Mouse (Mus musculus): ENCODE data around the gene Fermt2. TPM values are rescaled to one million over a fixed set of nuclear protein-coding genes. Genes with fewer than 3 reads are reported as not detected.
A peak's percentile ranks its signal among the peaks of the same experiment; 100 is the strongest.

Gene Fermt2
- polyA plus RNA-seq, 1 experiment from 2014 or later = 189 TPM

GRCm38 (mm10) chr14:45434220-45434619 is 95.7 kb downstream of the Fermt2 start:
- no peak for DNase-seq (ENCODE audit: low spot score)

DNA sequence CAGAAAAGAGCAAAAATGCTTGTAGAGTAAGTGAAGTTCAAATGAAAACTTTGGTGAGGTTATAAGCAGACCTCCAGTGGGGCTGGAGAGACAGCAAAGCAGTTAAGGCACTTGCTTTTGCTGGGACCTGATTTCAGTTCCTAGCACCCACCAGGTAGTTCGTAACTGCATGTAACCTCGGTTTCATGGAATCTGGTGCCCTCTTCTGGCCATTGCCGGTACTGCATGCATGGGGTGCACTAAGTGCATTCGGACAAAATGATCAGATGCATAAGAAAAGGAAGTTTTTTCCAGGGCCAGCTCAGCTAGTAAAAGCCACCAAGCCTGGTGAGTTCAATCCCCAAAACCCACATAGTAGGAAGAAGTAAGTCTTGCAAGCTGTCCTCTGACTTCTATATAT is 97.9 kb downstream of the Fermt2 start:
- no peaks in the 10 kb centered on the region for H3K36me3 ChIP-seq (ENCODE audit: control insufficient read depth, insufficient read depth, low read length)
- WGBS = 69% methylated on average over 4 of the region's 4 CpGs
- no peak overlapping the region for H3K27ac ChIP-seq (replicated peaks)
- DNase-seq (ENCODE audit: low spot score) (no peak), ATAC-seq (ENCODE audit: low FRiP score, low TSS enrichment) (no peak)
- H3K9ac ChIP-seq (ENCODE audit: low read length) = no peak overlapping the region
- TF ChIP-seq EP300 (optimal IDR thresholded peaks at IDR 0.05) = no peak
- peak; percentile 63 for TF ChIP-seq CTCF (IDR thresholded peaks at IDR 0.05; ENCODE audit: low read depth)
- no peak overlapping the region for H3K4me2 ChIP-seq (replicated peaks; ENCODE audit: low read depth)
- no peaks in the 10 kb centered on the region for H3K4me1 ChIP-seq (replicated peaks; ENCODE audit: control insufficient read depth, insufficient read depth)
- no peaks in the 10 kb centered on the region for H3K27me3 ChIP-seq (ENCODE audit: control insufficient read depth, insufficient read depth, low read length)
- H3K4me3 ChIP-seq (ENCODE audit: low read depth, low read length) = no peak overlapping the region
- peaks cover 3% of the 10 kb centered on the region; the same call in 1 of the 2 replicates for H3K9me3 ChIP-seq (ENCODE audit: control insufficient read depth, low read length)

More at GRCm38 (mm10) chr14:45434220-45434619, 95.7 kb downstream of the Fermt2 start:
- H3K9ac ChIP-seq (ENCODE audit: low read length) = no peak overlapping the region
- peaks cover 3% of the 10 kb centered on the region; the same call in 1 of the 2 replicates for H3K9me3 ChIP-seq (ENCODE audit: control insufficient read depth, low read length)
- no peak overlapping the region for H3K4me3 ChIP-seq (ENCODE audit: low read depth, low read length)
- no peaks in the 10 kb centered on the region for H3K36me3 ChIP-seq (ENCODE audit: control insufficient read depth, insufficient read depth, low read length)
- H3K27me3 ChIP-seq (ENCODE audit: control insufficient read depth, insufficient read depth, low read length) = no peaks in the 10 kb centered on the region
- ATAC-seq (ENCODE audit: low FRiP score, low TSS enrichment) = no peak
- no peak overlapping the region for H3K4me2 ChIP-seq (replicated peaks; ENCODE audit: low read depth)
- TF ChIP-seq EP300 (optimal IDR thresholded peaks at IDR 0.05) = no peak
- peak; percentile 63 for TF ChIP-seq CTCF (IDR thresholded peaks at IDR 0.05; ENCODE audit: low read depth)
- no peaks in the 10 kb centered on the region for H3K4me1 ChIP-seq (replicated peaks; ENCODE audit: control insufficient read depth, insufficient read depth)
- WGBS = 70% methylated on average over 6 of the region's 6 CpGs
- no peak overlapping the region for H3K27ac ChIP-seq (replicated peaks)

GRCm38 (mm10) chr14:45430066-45430842 is 99.7 kb downstream of the Fermt2 start:
- no peak for DNase-seq (ENCODE audit: low spot score)
- no peaks in the 10 kb centered on the region for H3K27me3 ChIP-seq (ENCODE audit: control insufficient read depth, insufficient read depth, low read length)
- H3K4me1 ChIP-seq (replicated peaks; ENCODE audit: control insufficient read depth, insufficient read depth) = no peaks in the 10 kb centered on the region
- whole genome bisulfite sequencing = 84% methylated on average over 13 of the region's 13 CpGs
- no peak overlapping the region for H3K9ac ChIP-seq (ENCODE audit: low read length)
- peaks cover 3% of the 10 kb centered on the region; the same call in 1 of the 2 replicates for H3K9me3 ChIP-seq (ENCODE audit: control insufficient read depth, low read length)
- no peak overlapping the region for H3K27ac ChIP-seq (replicated peaks)
- no peak overlapping the region for H3K4me2 ChIP-seq (replicated peaks; ENCODE audit: low read depth)
- H3K36me3 ChIP-seq (ENCODE audit: control insufficient read depth, insufficient read depth, low read length) = no peaks in the 10 kb centered on the region
- no peak for ATAC-seq (ENCODE audit: low FRiP score, low TSS enrichment)
- no peak overlapping the region for H3K4me3 ChIP-seq (ENCODE audit: low read depth, low read length)
- no peak for TF ChIP-seq CTCF (IDR thresholded peaks at IDR 0.05; ENCODE audit: low read depth)
- TF ChIP-seq EP300 (optimal IDR thresholded peaks at IDR 0.05) = no peak

DNA sequence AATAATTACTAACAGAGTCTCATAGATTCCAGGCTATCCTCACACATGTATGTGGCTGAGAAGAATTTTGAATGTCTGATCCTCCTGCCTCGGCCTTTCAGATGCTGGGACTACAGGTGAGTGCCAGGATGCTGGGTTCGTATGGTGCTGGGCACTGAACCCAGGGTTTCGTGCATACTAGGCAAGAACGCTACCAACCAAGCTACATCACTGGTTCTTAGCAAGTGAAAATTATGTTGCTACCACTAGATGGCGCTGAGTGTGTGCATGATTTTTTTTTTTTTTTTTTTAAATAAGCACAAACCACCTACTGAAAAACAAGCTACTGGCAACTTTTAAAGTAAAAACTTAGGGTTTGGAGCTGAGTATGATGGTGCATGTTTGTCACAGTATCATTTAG is 106.7 kb downstream of the Fermt2 start:
- no peak for ATAC-seq (ENCODE audit: low FRiP score, low TSS enrichment)

GRCm38 (mm10) chr14:45422371-45422770 is 107.5 kb downstream of the Fermt2 start:
- 0 out of 2 replicates have a peak, but pooled peaks have one; percentile 12 for ATAC-seq (ENCODE audit: low FRiP score, low TSS enrichment)
- TF ChIP-seq EP300 (optimal IDR thresholded peaks at IDR 0.05) (no peak), CTCF (IDR thresholded peaks at IDR 0.05; ENCODE audit: low read depth) (no peak)
- H3K4me2 ChIP-seq (replicated peaks; ENCODE audit: low read depth) = no peak overlapping the region
- H3K36me3 ChIP-seq (ENCODE audit: control insufficient read depth, insufficient read depth, low read length) = no peaks in the 10 kb centered on the region
- no peak overlapping the region for H3K27ac ChIP-seq (replicated peaks)
- no peaks in the 10 kb centered on the region for H3K27me3 ChIP-seq (ENCODE audit: control insufficient read depth, insufficient read depth, low read length)
- H3K9ac ChIP-seq (ENCODE audit: low read length) = no peak overlapping the region
- WGBS = 66% methylated on average over 4 of the region's 4 CpGs
- H3K9me3 ChIP-seq (ENCODE audit: control insufficient read depth, low read length) = no peaks in the 10 kb centered on the region
- no peak for DNase-seq (ENCODE audit: low spot score)
- H3K4me3 ChIP-seq (ENCODE audit: low read depth, low read length) = no peak overlapping the region
- no peaks in the 10 kb centered on the region for H3K4me1 ChIP-seq (replicated peaks; ENCODE audit: control insufficient read depth, insufficient read depth)

More for the DNA sequence above, 106.7 kb downstream of the Fermt2 start:
- Histone ChIP-seq H3K4me1 (replicated peaks; ENCODE audit: control insufficient read depth, insufficient read depth) (no peaks in the 10 kb centered on the region), H3K4me3 (ENCODE audit: low read depth, low read length) (no peak overlapping the region), H3K9me3 (ENCODE audit: control insufficient read depth, low read length) (no peaks in the 10 kb centered on the region), H3K4me2 (replicated peaks; ENCODE audit: low read depth) (no peak overlapping the region), H3K36me3 (ENCODE audit: control insufficient read depth, insufficient read depth, low read length) (no peaks in the 10 kb centered on the region), H3K9ac (ENCODE audit: low read length) (no peak overlapping the region), H3K27me3 (ENCODE audit: control insufficient read depth, insufficient read depth, low read length) (no peaks in the 10 kb centered on the region), H3K27ac (replicated peaks) (no peak overlapping the region)
- TF ChIP-seq CTCF (IDR thresholded peaks at IDR 0.05; ENCODE audit: low read depth) = peak; percentile 85
- no peak for TF ChIP-seq EP300 (optimal IDR thresholded peaks at IDR 0.05)
- DNase-seq (ENCODE audit: low spot score) = no peak
- WGBS = 3% methylated on average over 5 of the region's 5 CpGs

DNA sequence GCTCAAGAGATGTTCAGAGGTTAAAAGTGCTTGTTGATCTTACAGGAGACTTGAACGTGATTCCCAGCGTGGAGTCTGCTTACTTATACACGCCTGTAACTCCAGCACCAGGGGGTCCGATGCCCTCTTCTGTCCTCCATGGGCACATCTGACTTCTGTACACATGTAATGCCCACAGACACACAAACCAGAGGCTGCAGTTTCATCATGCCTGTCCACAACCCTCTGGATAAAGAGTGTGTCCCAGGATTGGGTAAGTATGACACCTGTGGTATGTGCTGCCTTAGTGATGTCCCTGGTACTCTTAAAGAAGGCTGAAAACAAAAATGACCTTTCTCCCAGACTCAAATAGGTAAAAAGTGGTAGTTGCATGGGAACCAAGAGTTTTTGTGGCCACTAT is 110.6 kb downstream of the Fermt2 start:
- 65% methylated on average over 4 of the region's 4 CpGs for WGBS
- H3K9ac ChIP-seq (ENCODE audit: low read length) = no peak overlapping the region
- H3K27ac ChIP-seq (replicated peaks) = no peak overlapping the region
- no peak for TF ChIP-seq CTCF (IDR thresholded peaks at IDR 0.05; ENCODE audit: low read depth)
- no peak for DNase-seq (ENCODE audit: low spot score)
- no peak overlapping the region for H3K4me2 ChIP-seq (replicated peaks; ENCODE audit: low read depth)
- H3K4me3 ChIP-seq (ENCODE audit: low read depth, low read length) = no peak overlapping the region
- H3K27me3 ChIP-seq (ENCODE audit: control insufficient read depth, insufficient read depth, low read length) = no peaks in the 10 kb centered on the region
- no peaks in the 10 kb centered on the region for H3K9me3 ChIP-seq (ENCODE audit: control insufficient read depth, low read length)
- ATAC-seq (ENCODE audit: low FRiP score, low TSS enrichment) = no peak
- no peaks in the 10 kb centered on the region for H3K36me3 ChIP-seq (ENCODE audit: control insufficient read depth, insufficient read depth, low read length)
- H3K4me1 ChIP-seq (replicated peaks; ENCODE audit: control insufficient read depth, insufficient read depth) = no peaks in the 10 kb centered on the region

Data from stomach, postnatal 0 days (tissue).